Mouse (Mus musculus) heart, adult 11 months (tissue): Measurements from ENCODE around the gene Ino80b.
A peak's percentile ranks its signal among the peaks of the same experiment; 100 is the strongest.

ENCODE experiments used
- DNase-seq: peaks from one replicate; pipeline ENCODE4 v3.0.0; 2022

Ino80b gene

GRCm38 (mm10) chr6:83138056-83138455 lies 12.8 kb upstream of the Ino80b start:
- DNase-seq, result peak; percentile 97

- peak; percentile 99 for DNase-seq
These were observed 12.3 kb upstream of the Ino80b start for GRCm38 (mm10) chr6:83137576-83137950.

GRCm38 (mm10) chr6:83136881-83137575 lies 11.8 kb upstream of the Ino80b start:
- DNase-seq, result peak; percentile 99

GRCm38 (mm10) chr6:83136291-83136880 lies 11.2 kb upstream of the Ino80b start:
- no peak for DNase-seq

- DNase-seq, result peak; percentile 96
These were observed 10.4 kb upstream of the Ino80b start for GRCm38 (mm10) chr6:83135571-83136161.

GRCm38 (mm10) chr6:83134951-83135513 lies 9.8 kb upstream of the Ino80b start, which contains the start of gene Rtkn:
TSS of gene Rtkn (plus strand) at chr6:83135463.
- peak; percentile 94 for DNase-seq

GRCm38 (mm10) chr6:83134226-83134625 lies 9.0 kb upstream of the Ino80b start:
- DNase-seq, result no peak

GRCm38 (mm10) chr6:83132176-83132919 lies 7.1 kb upstream of the Ino80b start:
- DNase-seq, result no peak

GRCm38 (mm10) chr6:83131469-83132034 lies 6.3 kb upstream of the Ino80b start:
- no peak for DNase-seq

GRCm38 (mm10) chr6:83127419-83127818 lies 2.2 kb upstream of the Ino80b start:
- DNase-seq, result no peak

- DNase-seq, result peak; percentile 99
These were observed 349 bp downstream of the Ino80b start for GRCm38 (mm10) chr6:83124851-83125312.

GRCm38 (mm10) chr6:83122961-83123360 lies 2.3 kb downstream of the Ino80b start:
- DNase-seq, result peak; percentile 91

- peak; percentile 94 for DNase-seq
These were observed 3.1 kb downstream of the Ino80b start for GRCm38 (mm10) chr6:83121863-83122710.

GRCm38 (mm10) chr6:83120930-83121862 lies 4.0 kb downstream of the Ino80b start, which contains the start of gene Wbp1:
TSS of gene Wbp1 (minus strand) at chr6:83121559.
- DNase-seq, result peak; percentile 100

- DNase-seq, result peak; percentile 90
These were observed 5.5 kb downstream of the Ino80b start for GRCm38 (mm10) chr6:83119734-83120051.

- DNase-seq, result peak; percentile 89
These were observed 6.2 kb downstream of the Ino80b start for GRCm38 (mm10) chr6:83118825-83119733.

GRCm38 (mm10) chr6:83118369-83118768 lies 6.9 kb downstream of the Ino80b start:
- DNase-seq, result no peak

- peak; percentile 91 for DNase-seq
These were observed 7.6 kb downstream of the Ino80b start for GRCm38 (mm10) chr6:83117616-83118015.

- peak; percentile 92 for DNase-seq
These were observed 8.1 kb downstream of the Ino80b start for GRCm38 (mm10) chr6:83117165-83117438.
